Mouse (Mus musculus): Measurements from ENCODE around the gene Zfyve1. TPM values are rescaled to one million over a fixed set of nuclear protein-coding genes. Genes with fewer than 3 reads are reported as not detected.
"Not testable (repeated sequence)": the region's sequence is repeated elsewhere in the genome, so short reads cannot be mapped to it uniquely, and the experiment has no call there.

The Zfyve1 gene
- 10 to 100 TPM in 1 of 2 experiments, 1 to 10 TPM in 1; 8.1 to 12.2 TPM for polyA plus RNA-seq (2017; shearing (Covaris generic))

DNA sequence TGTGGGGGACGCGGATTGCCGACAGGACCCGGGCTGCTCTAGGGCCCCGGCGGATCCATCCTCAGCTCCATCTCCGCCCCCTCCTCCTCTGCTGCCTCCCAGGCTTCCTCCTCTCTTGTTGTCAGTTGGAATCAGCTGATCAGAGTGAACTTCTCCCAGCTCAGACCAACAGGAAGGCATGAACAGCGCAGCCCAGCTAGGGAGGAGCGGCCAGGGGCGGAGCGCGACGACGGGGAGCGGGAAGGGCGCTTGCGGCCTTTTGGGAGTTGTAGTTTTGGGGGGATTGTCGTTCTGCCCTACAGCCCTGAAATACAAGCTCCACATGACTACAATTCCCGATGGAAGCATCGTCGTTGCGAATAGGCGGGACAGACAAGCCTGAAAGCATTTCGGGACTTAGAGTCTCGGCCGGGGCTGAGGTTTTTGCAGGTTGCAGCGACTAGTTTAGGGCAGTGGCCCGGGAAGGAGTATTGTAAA lies at the start of gene Zfyve1:
Zfyve1 (minus strand) TSS at position 198 of the 477 bp plus-strand sequence.
- ATAC-seq = peak; percentile 97

DNA sequence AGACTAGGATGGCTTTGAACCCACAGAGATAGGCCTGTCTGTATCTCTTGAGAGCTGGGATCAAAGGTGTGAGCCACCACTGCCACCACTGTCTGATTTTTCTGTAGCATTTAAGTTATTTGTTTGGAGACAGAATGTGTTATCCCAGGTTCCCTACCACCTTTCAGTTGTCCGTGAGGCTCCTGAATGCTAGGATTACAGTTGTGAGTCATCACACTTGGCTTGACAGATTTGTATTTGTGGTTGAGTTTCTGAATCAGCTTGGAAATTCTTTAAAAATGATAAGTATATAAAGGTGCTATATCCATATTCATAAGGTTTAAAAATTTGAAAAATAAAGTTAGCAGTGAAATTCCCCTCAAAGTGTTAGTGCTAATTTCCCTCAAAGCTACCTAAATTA lies 46.1 kb upstream of the Zfyve1 start:
- ATAC-seq = no peak

DNA sequence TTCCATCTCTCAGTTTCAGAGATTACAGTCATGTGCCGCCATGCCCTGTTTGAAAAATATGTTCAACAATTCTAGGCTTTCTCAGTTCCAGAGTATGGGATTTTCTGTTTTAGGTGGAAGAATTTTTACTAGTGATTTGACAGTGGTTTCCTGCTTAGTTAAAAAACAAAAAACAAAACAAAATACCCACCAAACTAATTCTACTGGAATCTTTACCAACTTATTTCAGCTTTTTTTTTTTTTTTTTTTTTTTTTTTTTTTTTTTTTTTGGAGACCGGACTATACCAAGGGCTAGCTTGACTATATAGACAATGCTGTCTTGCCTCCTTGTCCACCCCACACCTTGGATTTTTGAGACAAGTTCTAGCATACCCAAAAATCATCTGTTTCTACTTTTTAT lies 44.2 kb upstream of the Zfyve1 start:
- no peak for ATAC-seq

DNA sequence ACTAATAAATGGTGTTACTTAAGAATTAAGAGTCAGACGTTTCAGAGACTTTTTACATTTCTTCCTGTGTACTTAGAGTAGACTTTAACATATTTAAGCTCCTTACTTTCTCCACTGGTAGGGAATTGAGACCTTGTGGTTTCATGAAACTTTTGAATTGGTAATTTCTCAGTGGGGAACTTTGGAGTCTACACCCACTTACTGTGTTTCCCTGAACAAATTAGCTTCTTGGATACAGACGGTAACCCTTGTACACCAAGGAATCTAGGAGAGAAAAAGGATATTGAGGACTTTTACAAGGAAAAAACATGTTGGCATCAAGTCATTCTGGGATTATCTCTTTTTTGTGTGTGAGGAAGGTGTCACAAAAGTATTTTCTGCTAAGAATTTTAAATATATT lies 36.8 kb upstream of the Zfyve1 start:
- no peak for ATAC-seq

DNA sequence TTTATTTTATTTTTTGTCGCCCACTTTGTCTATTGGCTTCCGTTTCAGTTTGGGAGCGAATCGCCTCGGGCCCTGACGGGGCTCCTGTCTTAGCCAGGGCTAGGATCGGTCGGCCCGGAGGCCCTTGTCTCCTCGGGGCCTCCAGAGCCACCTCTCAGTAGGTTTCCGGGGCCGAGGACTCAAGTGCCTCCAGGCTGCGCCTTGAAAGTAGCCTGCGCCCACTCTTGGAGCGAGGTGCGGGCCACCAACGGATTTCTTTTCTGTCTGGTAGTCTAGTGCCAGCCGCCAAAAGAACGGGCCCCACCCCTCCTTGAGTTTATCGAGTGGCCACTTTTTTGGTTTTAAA lies 35.6 kb upstream of the Zfyve1 start:
- peak; percentile 10 for ATAC-seq

DNA sequence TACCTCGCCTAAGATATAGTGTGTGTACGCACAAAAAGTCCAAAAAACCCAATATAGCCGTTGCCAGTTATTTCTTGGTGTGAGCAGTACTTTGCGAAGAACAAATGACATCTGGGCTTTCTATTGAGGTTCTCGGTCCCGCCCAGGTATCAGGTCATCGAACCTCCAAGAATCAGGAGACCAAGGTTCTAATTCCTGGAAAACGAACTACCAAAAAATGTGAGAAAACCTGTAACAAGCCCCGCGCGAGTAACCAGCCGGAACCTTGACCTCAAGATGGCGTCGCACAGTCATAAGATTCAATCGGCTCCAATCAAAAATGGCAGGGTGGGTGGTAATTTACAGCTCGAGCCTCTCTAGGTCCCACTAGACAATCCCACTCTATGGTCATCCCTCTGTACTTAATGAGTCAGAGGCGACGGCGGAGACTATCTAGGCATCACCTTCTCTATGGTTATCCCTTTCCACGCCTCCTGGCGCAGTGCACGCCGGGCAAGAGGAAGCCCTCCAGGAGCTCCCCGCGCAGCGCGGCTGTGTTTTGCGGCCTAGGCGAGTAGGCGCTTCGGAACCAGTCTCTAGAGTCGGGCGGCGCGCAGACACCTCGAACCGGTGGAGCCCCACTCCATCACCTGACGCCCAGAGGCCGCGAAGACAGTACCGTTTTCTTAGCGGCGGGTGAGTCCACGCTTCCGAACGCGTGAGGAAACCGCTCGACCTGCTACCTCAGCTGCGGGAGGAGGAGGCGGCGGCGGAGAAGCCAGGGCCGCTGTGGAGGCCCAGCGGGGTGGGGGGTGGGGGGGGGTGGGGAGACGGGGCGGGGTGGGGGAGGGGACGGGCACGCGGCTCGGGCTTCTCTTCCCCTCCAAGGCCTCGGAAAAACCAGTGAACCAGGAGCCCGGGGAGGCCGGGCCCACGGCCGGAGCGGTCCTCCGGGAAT lies 35.0 kb upstream of the Zfyve1 start:
- peak; percentile 95 for ATAC-seq

DNA sequence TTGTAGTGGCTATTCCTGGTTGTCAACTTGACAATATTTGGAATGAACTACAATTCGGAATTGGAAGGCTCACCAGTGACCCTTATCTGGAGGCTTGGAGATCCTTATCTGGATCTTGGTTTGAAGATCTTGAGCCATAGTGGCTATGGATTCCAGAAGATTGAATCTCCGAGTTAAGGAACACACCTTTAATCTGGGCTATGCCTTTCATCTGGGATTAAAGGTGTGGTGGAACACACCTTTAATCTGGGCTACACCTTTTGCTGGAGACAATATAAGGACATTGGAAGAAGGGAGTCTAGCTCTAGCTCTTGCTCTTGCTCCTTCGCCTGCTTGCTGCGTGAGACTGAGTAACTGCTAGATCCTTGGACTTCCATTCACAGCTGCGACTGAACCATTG lies 33.9 kb upstream of the Zfyve1 start, which contains the start of gene Rbm25:
Rbm25 (plus strand) TSS at position 301 of the 400 bp plus-strand sequence.
- not testable (repeated sequence) for ATAC-seq

DNA sequence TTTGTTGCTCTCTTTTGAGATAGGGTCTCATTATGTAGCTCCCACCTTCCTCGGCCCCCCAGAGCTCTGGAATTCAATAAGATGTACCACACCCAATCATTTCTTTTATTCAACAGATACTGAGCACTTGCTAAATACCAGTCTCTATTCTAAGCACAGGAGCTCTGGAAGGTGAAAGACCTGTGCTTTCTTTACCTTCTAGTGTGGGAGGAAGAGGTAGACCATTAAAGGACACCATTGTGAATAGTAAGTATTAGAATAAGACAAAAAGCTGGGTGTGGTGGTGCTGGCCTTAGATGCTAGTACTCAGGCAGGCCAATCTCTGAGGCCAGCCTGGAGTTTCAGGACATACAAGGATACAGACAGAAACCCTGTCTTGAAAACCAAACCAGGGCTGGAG lies 27.3 kb upstream of the Zfyve1 start:
- no peak for ATAC-seq

DNA sequence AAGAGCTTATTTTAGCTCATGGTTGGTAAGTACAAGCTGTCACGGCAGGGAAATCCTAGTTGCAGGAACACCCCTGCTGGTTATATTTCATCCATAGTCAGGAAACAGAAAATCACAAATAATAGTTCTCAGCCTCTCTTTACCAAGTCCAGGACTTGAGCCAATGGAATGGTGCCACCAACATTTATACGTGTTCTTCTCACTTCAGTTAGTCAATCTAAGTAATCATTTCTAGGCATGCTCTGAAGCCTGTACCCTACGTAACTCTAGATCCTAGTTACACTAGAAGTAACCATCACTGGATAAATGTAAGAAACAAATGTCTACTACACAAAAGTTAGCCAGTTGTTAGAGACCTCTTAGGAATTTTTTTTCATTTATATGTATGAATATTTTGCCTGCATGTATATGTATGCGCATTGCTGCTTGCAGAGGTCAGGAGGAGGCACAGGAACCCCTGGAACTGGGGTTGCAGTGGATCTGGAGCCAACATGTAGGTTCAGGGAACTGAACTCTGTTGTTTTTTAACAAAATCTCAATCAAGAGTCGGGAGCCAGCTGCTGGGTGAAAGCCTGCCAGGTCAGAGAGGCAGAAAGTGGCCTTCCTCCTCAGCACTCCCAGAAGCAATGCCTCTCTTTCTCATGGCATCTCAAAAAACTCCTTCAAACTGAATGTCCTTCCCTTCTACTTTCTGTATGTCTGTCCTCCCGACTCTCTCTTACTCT lies 25.2 kb upstream of the Zfyve1 start:
- no peak for ATAC-seq

DNA sequence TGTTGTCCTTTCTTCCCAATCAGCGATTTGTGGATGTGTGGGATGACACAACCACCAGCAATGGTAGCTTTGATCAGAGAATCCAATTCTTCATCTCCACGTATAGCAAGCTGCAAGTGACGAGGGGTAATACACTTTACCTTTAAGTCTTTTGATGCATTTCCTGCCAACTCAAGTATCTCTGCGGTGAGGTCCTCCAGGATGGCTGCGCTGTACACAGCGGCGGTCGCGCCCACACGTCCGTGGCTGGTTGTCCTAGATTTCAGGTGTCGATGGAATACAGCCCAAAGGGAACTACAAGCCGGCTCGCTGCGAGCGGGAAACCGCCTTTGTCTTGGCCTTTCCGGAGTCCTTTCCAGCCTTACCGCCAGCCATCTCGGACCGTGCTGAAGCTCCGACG lies 23.7 kb upstream of the Zfyve1 start:
- ATAC-seq = not testable (repeated sequence)

DNA sequence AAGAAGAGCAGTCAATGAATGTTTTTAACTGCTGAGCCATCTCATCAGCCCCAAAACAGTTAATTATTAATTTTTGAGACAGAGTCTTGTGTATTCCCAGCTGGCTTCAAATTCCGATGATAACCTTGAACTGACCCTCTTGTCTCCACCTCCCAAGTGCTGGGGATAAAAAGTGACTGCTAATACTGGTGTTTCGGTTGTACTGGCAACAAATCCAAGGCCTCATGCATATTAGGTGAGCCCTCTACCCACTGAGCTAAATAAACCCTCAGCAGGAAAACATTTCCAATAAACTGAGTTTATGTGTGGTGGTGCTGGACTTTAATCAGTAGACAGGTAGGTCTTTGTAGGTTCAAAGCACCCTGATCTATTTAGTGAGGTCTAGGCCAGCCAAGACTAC lies 22.0 kb upstream of the Zfyve1 start:
- ATAC-seq = no peak

DNA sequence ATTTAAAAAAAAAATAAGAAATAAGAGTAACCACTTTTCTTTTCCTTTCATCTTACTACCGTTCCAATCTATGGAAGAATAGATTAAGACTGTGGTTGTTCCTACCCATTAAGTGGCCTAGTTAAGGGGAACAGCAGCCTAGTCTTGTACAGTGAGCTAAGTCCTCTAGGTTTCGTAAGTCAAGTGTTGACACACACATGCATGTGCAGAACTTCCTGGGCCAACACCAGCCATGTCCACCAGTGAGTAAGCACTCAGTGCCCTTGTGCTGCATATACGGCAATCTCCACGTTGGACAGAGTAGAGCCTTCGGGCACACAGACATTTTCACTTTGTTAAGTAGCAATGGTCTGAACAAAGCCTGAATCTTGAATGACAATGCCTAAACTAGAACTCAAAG lies 20.2 kb upstream of the Zfyve1 start:
- ATAC-seq = no peak

DNA sequence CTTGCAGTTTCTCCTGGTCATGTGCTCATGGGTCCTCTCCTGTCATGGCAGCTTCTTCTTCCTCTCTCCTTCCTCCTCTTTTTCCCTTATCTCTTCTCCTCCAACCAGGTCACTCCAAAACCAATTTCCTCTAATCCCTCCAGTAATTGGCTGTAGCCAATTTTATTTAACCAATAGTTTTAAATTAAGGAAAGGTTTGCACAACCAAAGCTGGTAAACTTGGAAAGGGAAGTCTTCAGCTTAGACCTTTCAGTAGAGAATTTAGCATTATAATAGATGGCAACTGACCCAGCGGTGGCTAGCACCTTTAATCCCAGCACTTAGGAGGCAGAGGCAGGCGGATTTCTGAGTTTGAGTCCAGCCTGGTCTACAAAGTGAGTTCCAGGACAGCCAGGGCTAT lies 9.4 kb upstream of the Zfyve1 start:
- ATAC-seq = not testable (repeated sequence)

DNA sequence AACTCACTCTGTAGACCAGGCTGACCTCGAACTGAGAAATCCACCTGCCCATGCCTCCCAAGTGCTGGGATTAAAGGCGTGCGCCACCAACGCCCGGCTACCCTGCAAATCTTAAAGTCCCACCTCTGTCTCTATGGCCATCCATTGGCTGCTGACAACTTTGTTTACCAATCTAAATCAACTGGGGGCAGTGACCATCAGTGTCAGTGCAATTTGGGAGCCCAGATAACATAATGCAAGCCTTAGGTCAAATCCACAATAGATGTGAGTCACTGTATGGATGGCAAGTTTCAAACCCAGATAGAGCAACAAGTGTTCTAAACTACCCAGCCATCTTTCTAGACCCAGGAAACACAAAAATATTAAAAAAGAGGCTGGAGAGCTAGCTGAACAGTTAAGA lies 5.3 kb upstream of the Zfyve1 start:
- no peak for ATAC-seq

DNA sequence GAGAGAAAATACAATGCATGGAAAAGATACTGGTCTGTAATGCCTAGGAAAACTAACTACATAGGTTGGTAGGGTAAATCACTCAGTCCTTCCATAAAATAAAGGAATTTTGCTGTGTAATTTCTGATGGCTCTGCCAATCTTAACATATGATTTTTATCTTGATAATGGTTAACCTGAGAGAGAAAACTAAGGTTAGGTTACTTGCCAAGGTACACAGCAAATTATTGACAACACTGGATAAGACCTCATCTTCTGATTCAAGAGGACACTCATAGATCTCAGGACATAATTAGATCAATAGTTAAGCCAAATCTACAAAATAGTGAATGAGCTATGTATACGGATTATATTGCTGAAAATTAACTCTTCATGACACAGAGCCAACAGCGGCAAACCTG lies 859 bp upstream of the Zfyve1 start:
- no peak for ATAC-seq

DNA sequence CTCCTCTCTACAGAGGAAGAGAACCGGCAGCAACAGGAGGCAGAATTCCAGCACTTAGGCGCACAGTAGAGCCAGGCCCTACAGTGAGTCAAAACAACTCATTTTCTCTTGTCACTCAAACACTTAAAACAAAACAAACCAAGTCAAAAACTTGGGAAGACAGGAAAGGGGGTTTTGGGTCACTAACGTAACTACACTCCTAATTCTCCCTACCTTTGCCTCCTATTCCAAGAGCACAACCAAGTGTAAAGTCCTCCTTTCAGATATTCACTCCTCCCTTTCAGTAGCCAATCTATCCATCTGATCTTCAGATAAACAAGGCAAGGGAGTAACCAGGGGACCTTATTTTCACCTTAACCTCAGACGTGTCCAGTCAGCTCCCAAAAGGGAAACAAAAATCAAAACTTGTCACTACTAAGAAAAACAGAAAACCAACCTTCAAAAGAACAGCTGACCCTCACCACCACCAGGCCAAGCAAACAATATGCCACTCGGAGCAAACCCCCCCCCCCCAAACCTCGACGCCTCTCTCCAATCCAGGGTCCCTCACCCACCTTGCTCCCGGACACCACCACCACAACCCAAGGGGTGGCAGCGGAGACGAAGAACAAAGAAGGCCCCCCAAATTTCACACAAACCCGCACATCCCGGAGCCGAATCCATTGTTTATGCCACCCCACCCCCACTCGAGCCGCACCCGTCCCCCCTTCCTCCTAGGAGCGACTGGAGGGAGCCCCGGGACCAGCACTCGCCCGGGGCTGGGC lies 649 bp downstream of the Zfyve1 start:
- ATAC-seq = no peak

DNA sequence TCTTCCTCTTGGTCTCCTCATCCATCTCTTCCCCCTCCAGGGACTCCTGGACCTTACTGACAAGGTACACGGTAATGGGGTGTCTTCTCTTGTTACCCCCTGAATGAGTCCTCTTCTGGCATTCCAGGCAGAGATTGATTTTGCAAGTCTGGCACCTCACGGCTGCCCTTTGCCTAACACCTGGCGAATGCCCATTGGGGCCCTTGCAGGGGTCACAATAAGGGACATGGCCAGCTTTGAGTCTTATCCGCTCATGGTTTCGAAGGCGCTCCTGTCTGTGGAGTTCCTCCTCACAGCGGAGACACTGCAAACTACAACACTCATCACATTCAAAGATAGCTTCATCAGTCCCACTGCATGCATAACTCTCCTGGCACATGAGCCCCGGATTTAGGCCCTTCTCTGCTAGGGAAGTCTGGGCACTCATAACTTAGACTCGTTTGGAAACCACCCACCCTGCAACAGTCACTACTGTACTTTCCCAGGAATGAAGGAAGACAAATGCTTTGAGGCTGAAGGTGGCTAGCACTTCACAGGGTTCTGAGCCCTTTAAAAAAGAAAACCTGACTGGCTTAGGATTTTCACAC lies 2.5 kb downstream of the Zfyve1 start:
- ATAC-seq = no peak

DNA sequence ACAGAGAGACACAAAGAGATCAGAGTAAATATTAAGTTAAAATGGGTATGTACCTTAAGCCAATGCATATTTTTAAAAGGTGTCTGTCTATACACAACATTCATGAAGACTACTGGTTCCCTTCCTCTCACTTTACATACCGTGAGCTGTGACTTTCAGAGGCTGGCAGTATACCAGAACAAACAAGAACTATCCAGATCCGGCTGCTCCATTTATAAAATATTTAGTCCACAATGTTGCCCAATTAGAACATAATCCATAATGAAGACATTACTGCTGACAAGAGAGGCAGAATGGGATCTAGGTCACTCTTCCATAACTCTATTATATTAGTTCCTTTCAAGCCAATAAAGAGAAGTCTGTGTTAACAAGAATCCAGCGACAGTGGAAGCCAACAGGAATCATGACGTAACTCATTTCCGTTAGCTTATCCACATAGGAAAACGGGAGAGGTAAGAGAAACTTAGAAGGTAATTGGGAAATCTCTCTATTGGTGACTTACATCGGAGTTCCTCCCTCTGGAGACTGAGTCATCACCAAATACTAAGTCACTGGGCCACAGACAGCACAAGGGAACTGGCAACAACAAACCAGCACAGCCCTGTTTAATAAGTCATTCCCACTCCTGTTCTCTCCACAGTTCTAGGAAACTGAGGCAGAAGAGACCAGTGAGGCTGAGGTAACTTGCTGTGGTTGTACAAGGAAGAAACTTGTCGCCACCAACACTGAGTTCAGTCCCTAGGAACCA lies 5.1 kb downstream of the Zfyve1 start:
- ATAC-seq = no peak

DNA sequence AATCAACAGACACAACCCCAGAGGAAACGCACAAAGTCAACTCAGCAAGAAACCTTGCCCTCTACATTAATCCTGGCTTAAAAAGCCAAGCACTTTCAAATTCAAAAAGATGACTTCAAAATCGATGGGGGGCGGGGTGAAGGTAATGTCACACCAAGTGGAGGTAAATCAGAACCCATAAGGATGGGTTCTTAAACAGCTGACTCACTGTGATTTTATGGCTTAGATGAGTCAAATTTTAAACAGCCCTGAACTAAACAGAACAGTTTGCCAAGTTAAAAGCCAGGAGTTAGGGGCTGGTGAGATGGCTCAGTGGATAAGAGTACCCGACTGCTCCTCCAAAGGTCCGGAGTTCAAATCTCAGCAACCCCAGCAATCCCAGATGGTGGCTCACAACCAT lies 10.4 kb downstream of the Zfyve1 start:
- no peak for ATAC-seq

DNA sequence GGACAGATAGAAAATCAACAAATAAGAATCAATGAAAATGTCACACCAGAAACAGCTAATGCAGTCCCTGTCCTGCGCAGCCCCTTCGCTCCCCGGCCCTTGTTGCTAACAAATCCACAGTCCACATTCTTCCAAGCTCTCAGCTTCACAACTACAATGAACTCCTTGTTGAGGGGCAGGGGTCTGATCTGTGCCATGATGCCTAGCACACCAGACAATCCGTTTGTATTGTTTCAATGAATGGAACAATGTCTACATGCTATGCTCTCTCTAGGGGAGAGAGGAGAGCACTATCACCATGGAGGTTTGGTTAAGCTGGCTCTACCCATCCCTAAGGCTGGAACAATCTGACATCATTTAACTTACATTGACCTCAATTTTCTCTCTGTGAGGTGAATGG lies 14.3 kb downstream of the Zfyve1 start:
- ATAC-seq = no peak

DNA sequence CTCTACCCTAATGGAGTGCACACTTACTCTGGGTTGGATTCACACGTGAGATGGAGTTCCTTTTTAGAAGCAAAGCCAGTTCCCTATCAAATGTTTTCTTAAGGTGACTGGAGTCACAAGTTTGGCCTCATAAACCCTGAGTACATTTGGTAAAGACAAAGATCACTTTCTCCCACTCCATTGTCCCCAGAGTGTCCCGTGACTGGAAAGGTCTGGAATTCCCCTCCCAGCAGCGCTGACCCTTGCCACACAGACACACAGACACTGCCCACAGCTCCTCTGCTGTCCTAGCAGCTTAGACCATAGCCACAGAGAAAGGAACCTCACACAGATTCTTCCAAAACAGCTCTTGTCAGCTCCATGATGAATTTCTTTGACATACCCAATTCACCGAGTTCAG lies 14.9 kb downstream of the Zfyve1 start:
- ATAC-seq = no peak

DNA sequence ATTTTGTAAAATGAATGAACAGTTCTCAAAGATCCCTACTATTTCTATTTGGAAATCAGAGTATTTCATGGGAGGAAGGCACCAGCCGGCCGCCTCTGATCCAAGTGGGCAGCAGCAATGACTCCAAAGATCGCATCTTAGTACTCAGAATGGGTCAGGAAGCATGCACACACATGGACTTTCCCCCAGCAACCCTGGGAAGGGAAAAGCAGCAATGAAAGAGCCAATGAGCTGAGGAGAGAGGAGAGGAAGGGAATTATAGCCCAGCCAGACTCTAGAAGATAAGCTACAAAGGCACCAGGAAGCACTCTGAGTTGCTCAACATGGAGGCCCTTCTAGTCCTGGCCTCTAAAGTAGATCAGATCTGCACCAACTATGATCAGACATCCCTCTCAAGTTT lies 16.7 kb downstream of the Zfyve1 start:
- no peak for ATAC-seq
